Mouse (Mus musculus): Measurements from ENCODE around the gene Rreb1.

GRCm38 (mm10) chr13:37958498-37959238, 180.5 kb downstream of the Rreb1 start:
- TF ChIP-seq POLR2A (IDR thresholded peaks at IDR 0.05; ENCODE audit: insufficient read depth, low read length): no peak
- TF ChIP-seq CTCF (IDR thresholded peaks at IDR 0.05; ENCODE audit: low read depth, low read length): no peak
- no peak for TF ChIP-seq EP300 (IDR thresholded peaks at IDR 0.05; ENCODE audit: insufficient read depth, low read depth, low read length)

Data from ES-Bruce4 (cell line).